ENCODE assay signal across 25 mouse cellular contexts in genomic region chr14:37139051-37139710, GRCm38 (mm10). TPM values are rescaled to one million over a fixed set of nuclear protein-coding genes. Genes with fewer than 3 reads are reported as not detected.
DNase-seq lines count a peak whose midpoint lies in the region; ATAC-seq and TF ChIP-seq lines count a peak whose summit lies in the region.
"Had no signal": no experiment of that assay in that cellular context is flagged by ENCODE, and none has a peak within 500 bp of the region (broad histone marks: within the 10 kb centered on the region; RNA-seq: fewer than 3 reads in every experiment).

No protein-coding gene starts in this region.

- H3K9me3 ChIP-seq in liver, postnatal 0 days (ENCODE audit: low read length) = no peaks in the 10 kb centered on the region
- H3K9me3 ChIP-seq: embryonic facial prominence, embryonic 12.5 days; forebrain, embryonic 15.5 days; G1E; heart, embryonic 15.5 days; hindbrain, embryonic 10.5 days had no signal

- H3K9ac ChIP-seq in liver, adult 2 months (ENCODE audit: low read depth, low read length) = no peak overlapping the region
- no peak overlapping the region for H3K9ac ChIP-seq in liver, postnatal 0 days (replicated peaks)
- H3K9ac ChIP-seq: embryonic facial prominence, embryonic 12.5 days; forebrain, embryonic 15.5 days; heart, embryonic 15.5 days; hindbrain, embryonic 14.5 days had no signal

- no peaks in the 10 kb centered on the region for H3K27me3 ChIP-seq in liver, adult 2 months (ENCODE audit: control insufficient read depth, insufficient read depth, low read length)
- no peaks in the 10 kb centered on the region for H3K27me3 ChIP-seq in liver, postnatal 0 days (ENCODE audit: insufficient read depth, low read length)
- 0 out of 2 replicates have a peak, but pooled peaks cover 2% of the 10 kb centered on the region for H3K27me3 ChIP-seq in splenic B cell, adult 2 months (ENCODE audit: control insufficient read depth, insufficient read depth, low read length, poor library complexity, severe bottlenecking)
- H3K27me3 ChIP-seq: embryonic facial prominence, embryonic 12.5 days; forebrain, embryonic 15.5 days; heart, embryonic 15.5 days had no signal

- H3K4me2 ChIP-seq in liver, postnatal 0 days (ENCODE audit: low read depth, low read length) = no peak overlapping the region
- H3K4me2 ChIP-seq: embryonic facial prominence, embryonic 12.5 days; forebrain, embryonic 15.5 days; heart, embryonic 11.5 days; heart, embryonic 15.5 days; hindbrain, embryonic 14.5 days had no signal

- no peak for TF ChIP-seq EP300 in liver, postnatal 0 days (IDR thresholded peaks at IDR 0.05; ENCODE audit: low read depth)

- no peak for TF ChIP-seq POLR2A in liver, adult 2 months (IDR thresholded peaks at IDR 0.05; ENCODE audit: extremely low read depth, insufficient read depth, low read length)

- H3K27ac ChIP-seq in liver, adult 2 months (replicated peaks; ENCODE audit: insufficient read depth, low read depth, low read length) = peak overlapping the region; percentile 66
- H3K27ac ChIP-seq in liver, postnatal 0 days (ENCODE audit: low read depth) = no peak overlapping the region
- H3K27ac ChIP-seq: embryonic facial prominence, embryonic 12.5 days; forebrain, embryonic 15.5 days; heart, adult 2 months; heart, embryonic 15.5 days; hindbrain, embryonic 10.5 days; hindbrain, embryonic 14.5 days had no signal

- DNase-seq in kidney, adult 11 months = peak; percentile 42
- no peak for DNase-seq in kidney, postnatal 10 days
- peak; percentile 93 for DNase-seq in liver, adult 2 months (ENCODE audit: extremely low read depth, low read depth, low spot score)
- no peak for DNase-seq in liver, postnatal 0 days
- peak; percentile 46 for DNase-seq in kidney, adult 9 months
- peak; percentile 34 for DNase-seq in splenic B cell, adult 2 months (ENCODE audit: low read depth, low spot score)
- DNase-seq in retina, embryonic 14.5 days (ENCODE audit: low spot score) = no peak
- DNase-seq: adrenal gland, postnatal 14 days; cerebellum, adult 11-12 months; cerebellum, adult 9-10 months; cerebellum, postnatal 25 days; gastrocnemius, postnatal 36 days; heart, adult 2 months; heart, postnatal 14 days had no signal

- no peak for ATAC-seq in liver, postnatal 0 days
- no peak for ATAC-seq in megakaryocyte-erythroid progenitor cell, adult 5-6 weeks (replicated peaks; ENCODE audit: low FRiP score, low TSS enrichment, poor library complexity, severe bottlenecking)
- ATAC-seq: activated CD4-positive, CD25-positive, alpha-beta regulatory T cell, adult 4 months; forebrain, embryonic 15.5 days had no signal

- no peak for TF ChIP-seq CTCF in liver, adult 2 months (IDR thresholded peaks at IDR 0.05; ENCODE audit: low read depth, low read length)
- TF ChIP-seq CTCF in liver, postnatal 0 days (IDR thresholded peaks at IDR 0.05; ENCODE audit: low read depth) = no peak

- H3K4me1 ChIP-seq in liver, adult 2 months (ENCODE audit: control insufficient read depth, insufficient read depth, low read length) = peaks cover 4% of the 10 kb centered on the region
- no peaks in the 10 kb centered on the region for H3K4me1 ChIP-seq in liver, postnatal 0 days (ENCODE audit: insufficient read depth)

- peaks cover 5% of the 10 kb centered on the region; the same call in 1 of the 2 replicates for H3K79me2 ChIP-seq in liver, adult 2 months (ENCODE audit: control insufficient read depth, insufficient read depth, low read length)

- 61% methylated on average over 8 of the region's 8 CpGs for WGBS in liver, adult 2 months
- WGBS in liver, postnatal 0 days (ENCODE audit: insufficient replicate concordance) = 76% methylated on average over 8 of the region's 8 CpGs

- H3K36me3 ChIP-seq in liver, adult 2 months (ENCODE audit: control insufficient read depth, insufficient read depth, low read length) = no peaks in the 10 kb centered on the region
- H3K36me3 ChIP-seq in liver, postnatal 0 days (replicated peaks; ENCODE audit: insufficient read depth, low read length) = no peaks in the 10 kb centered on the region
- no peaks in the 10 kb centered on the region for H3K36me3 ChIP-seq in splenic B cell, adult 2 months (ENCODE audit: control insufficient read depth, insufficient read depth, low read length, poor library complexity, severe bottlenecking)
- H3K36me3 ChIP-seq: embryonic facial prominence, embryonic 12.5 days; forebrain, embryonic 15.5 days; G1E; heart, embryonic 15.5 days; hindbrain, embryonic 10.5 days had no signal

- no peak overlapping the region for H3K4me3 ChIP-seq in liver, adult 2 months (ENCODE audit: insufficient read depth, low read depth, low read length)
- H3K4me3 ChIP-seq in liver, postnatal 0 days (ENCODE audit: low read depth, low read length) = no peak overlapping the region
- H3K4me3 ChIP-seq: embryonic facial prominence, embryonic 12.5 days; forebrain, embryonic 15.5 days; heart, adult 2 months; heart, embryonic 15.5 days; hindbrain, embryonic 10.5 days had no signal

RNA-seq across cellular contexts. Expression of gene Ghitm, which starts 4.1 kb away (rescaled TPM):
- total RNA-seq in liver, adult 2 months (2014; rRNA removed) = 228 and 240 TPM in 2 replicates
- 161 and 173 TPM in 2 replicates for polyA plus RNA-seq in liver, adult 2 months (2012; rRNA removed)
- 185 and 210 TPM in 2 replicates for polyA plus RNA-seq in liver, postnatal 0 days (2015; fragmentation: Nextera tagmentation; extraction: Ambion mirVana)
- 91.2 and 104 TPM in 2 replicates for total RNA-seq in megakaryocyte-erythroid progenitor cell, adult 5-6 weeks (2014; fragmentation: Nextera tagmentation)
- total RNA-seq in megakaryocyte-erythroid progenitor cell, adult 5-6 weeks (2017) = 186 and 209 TPM in 2 replicates

RNA-seq across cellular contexts. Expression of gene 2610528A11Rik, which starts 25.4 kb away (rescaled TPM):
- 0.40 TPM in 1 of 2 replicates, not detected in the other for total RNA-seq in liver, adult 2 months (2014; rRNA removed)
- 0.29 TPM in 1 of 2 replicates, not detected in the other for polyA plus RNA-seq in liver, adult 2 months (2012; rRNA removed)
- 0.25 and 0.43 TPM in 2 replicates for polyA plus RNA-seq in liver, postnatal 0 days (2015; fragmentation: Nextera tagmentation; extraction: Ambion mirVana)
- total RNA-seq in megakaryocyte-erythroid progenitor cell, adult 5-6 weeks (2014; fragmentation: Nextera tagmentation) = not detected in 2 replicates
- 1.3 and 2.9 TPM in 2 replicates for total RNA-seq in megakaryocyte-erythroid progenitor cell, adult 5-6 weeks (2017)
- total RNA-seq: G1E; heart, adult 2 months; heart, postnatal 14 days had no signal
- polyA plus RNA-seq: G1E had no signal

RNA-seq across cellular contexts. Expression of gene Cdhr1, which starts 41.0 kb away (rescaled TPM):
- total RNA-seq in liver, adult 2 months (2014; rRNA removed) = not detected in 2 replicates
- polyA plus RNA-seq in liver, adult 2 months (2012; rRNA removed) = 0.02 TPM in 1 of 2 replicates, not detected in the other
- not detected in 2 replicates for polyA plus RNA-seq in liver, postnatal 0 days (2015; fragmentation: Nextera tagmentation; extraction: Ambion mirVana)
- total RNA-seq in megakaryocyte-erythroid progenitor cell, adult 5-6 weeks (2014; fragmentation: Nextera tagmentation) = not detected in 2 replicates
- total RNA-seq in megakaryocyte-erythroid progenitor cell, adult 5-6 weeks (2017) = not detected in 2 replicates
- total RNA-seq: adrenal gland, adult 18-20 months; gastrocnemius, adult 8-10 months; gastrocnemius, postnatal 36 days had no signal
- polyA plus RNA-seq: activated CD4-positive, CD25-positive, alpha-beta regulatory T cell, adult 4 months; G1E had no signal

Comparison
In these comparisons a context has a peak if more than half of its experiments do, and no peak if none do; other contexts are left out.
1. DNase-seq: peak in kidney, adult 11 months (single experiment), liver, adult 2 months (single experiment), kidney, adult 9 months (single experiment) and splenic B cell, adult 2 months (single experiment); none in kidney, postnatal 10 days (single experiment), liver, postnatal 0 days (single experiment) and retina, embryonic 14.5 days (single experiment).